Mouse (Mus musculus) heart, embryonic 16.5 days (tissue): ENCODE measurements around the gene Srrd. TPM values are rescaled to one million over a fixed set of nuclear protein-coding genes. Genes with fewer than 3 reads are reported as not detected.

Experiments used
- ATAC-seq: fragments of 200-750 bp; cut with Nextera tagmentation; replicated peaks from 2 replicates; pipeline ENCODE4 v1.8.0; 2017; ENCODE audit warnings: moderate number of reproducible peaks; ENCODE audit not compliant: insufficient read depth, low FRiP score; ENCODE audit errors: extremely low read depth
- H3K27ac ChIP-seq: fragments of 300-500 bp; sonication (generic); 2 replicates; pipeline ENCODE4 v1.5.1; 2014; ENCODE audit warnings: mild to moderate bottlenecking, low read length, control low read depth, moderate library complexity
- H3K27me3 ChIP-seq: fragments of 300-500 bp; sonication (generic); 2 replicates; pipeline ENCODE4 v1.6.1; 2014; ENCODE audit warnings: low read length, mixed read lengths; ENCODE audit not compliant: control insufficient read depth, insufficient read depth
- H3K36me3 ChIP-seq: fragments of 300-500 bp; sonication (generic); 2 replicates; pipeline ENCODE4 v1.6.1; 2014; ENCODE audit not compliant: control insufficient read depth, insufficient read depth
- H3K4me1 ChIP-seq: fragments of 300-500 bp; sonication (generic); 2 replicates; pipeline ENCODE4 v1.6.1; 2014; ENCODE audit warnings: low read length, mixed read lengths; ENCODE audit not compliant: control insufficient read depth, insufficient read depth
- H3K4me2 ChIP-seq: fragments of 300-500 bp; sonication (generic); 2 replicates; pipeline ENCODE4 v1.6.1; 2014; ENCODE audit warnings: low read depth, mild to moderate bottlenecking, control low read depth, low read length
- H3K4me3 ChIP-seq: fragments of 300-500 bp; sonication (generic); 2 replicates; pipeline ENCODE4 v1.5.1; 2014; ENCODE audit warnings: mild to moderate bottlenecking, control low read depth, low read length
- H3K9ac ChIP-seq: fragments of 300-500 bp; sonication (generic); 2 replicates; pipeline ENCODE4 v1.6.1; 2014; ENCODE audit warnings: low read length, control low read depth
- H3K9me3 ChIP-seq: fragments of 300-500 bp; sonication (generic); replicated peaks from 2 replicates; pipeline ENCODE4 v1.6.1; 2016; ENCODE audit warnings: low read length; ENCODE audit not compliant: control insufficient read depth
- WGBS: fragments of 180-500 bp; shearing (Covaris S2); extraction: QIAGEN DNeasy Blood & Tissue Kit; methylation state at CpG from one replicate; pipeline ENCODE4 v1.1.7; 2014; 5-methylcytosine and 5-hydroxymethylcytosine counted together
- polyA plus RNA-seq: library from polyadenylated mRNA; unstranded; fragments of >200 nt; fragmentation: Nextera tagmentation; extraction: Ambion mirVana; gene quantifications from 2 replicates; pipeline ENCODE4 v1.2.1, GENCODE M21; 2015

Gene Srrd
- polyA plus RNA-seq, 1 experiment from 2014 or later: 23.5 TPM

GRCm38 (mm10) chr5:112367338-112367737 is 24.5 kb upstream of the Srrd start:
- no peak overlapping the region for H3K4me3 ChIP-seq
- H3K9ac ChIP-seq: no peak overlapping the region
- no peaks in the 10 kb centered on the region for H3K9me3 ChIP-seq
- no peak overlapping the region for H3K27ac ChIP-seq
- H3K4me1 ChIP-seq: no peaks in the 10 kb centered on the region
- H3K27me3 ChIP-seq: no peaks in the 10 kb centered on the region
- no peak overlapping the region for H3K4me2 ChIP-seq
- ATAC-seq: no peak
- WGBS: 84% methylated on average over 4 of the region's 4 CpGs
- H3K36me3 ChIP-seq: peaks cover 25% of the 10 kb centered on the region

DNA sequence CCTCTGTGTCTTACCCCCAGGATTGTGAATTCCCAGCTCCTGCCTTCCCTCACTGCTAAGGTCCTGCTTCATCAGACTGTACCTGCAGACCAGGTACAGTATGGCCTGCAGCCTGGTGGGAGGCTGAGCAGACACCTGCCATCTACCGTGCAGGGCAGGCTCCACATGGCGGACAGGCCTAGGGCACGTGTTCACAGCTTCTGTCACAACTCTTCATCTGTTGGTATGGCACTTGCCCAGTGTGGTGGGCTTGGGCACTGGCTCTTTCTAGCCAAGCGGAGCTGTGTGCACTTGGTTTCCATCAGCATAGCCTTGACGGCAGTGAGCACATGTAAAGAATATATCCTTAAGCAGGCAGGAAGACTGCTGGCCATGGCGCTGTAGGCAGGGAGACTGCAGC is 24.0 kb upstream of the Srrd start:
- Histone ChIP-seq H3K36me3 (peaks cover 21% of the 10 kb centered on the region), H3K27ac (no peak overlapping the region), H3K4me2 (no peak overlapping the region), H3K4me1 (no peaks in the 10 kb centered on the region), H3K4me3 (no peak overlapping the region), H3K27me3 (no peaks in the 10 kb centered on the region), H3K9me3 (no peaks in the 10 kb centered on the region; the same call in 1 of the 2 replicates), H3K9ac (no peak overlapping the region)
- no peak for ATAC-seq
- WGBS: 93% methylated on average over 6 of the region's 6 CpGs

DNA sequence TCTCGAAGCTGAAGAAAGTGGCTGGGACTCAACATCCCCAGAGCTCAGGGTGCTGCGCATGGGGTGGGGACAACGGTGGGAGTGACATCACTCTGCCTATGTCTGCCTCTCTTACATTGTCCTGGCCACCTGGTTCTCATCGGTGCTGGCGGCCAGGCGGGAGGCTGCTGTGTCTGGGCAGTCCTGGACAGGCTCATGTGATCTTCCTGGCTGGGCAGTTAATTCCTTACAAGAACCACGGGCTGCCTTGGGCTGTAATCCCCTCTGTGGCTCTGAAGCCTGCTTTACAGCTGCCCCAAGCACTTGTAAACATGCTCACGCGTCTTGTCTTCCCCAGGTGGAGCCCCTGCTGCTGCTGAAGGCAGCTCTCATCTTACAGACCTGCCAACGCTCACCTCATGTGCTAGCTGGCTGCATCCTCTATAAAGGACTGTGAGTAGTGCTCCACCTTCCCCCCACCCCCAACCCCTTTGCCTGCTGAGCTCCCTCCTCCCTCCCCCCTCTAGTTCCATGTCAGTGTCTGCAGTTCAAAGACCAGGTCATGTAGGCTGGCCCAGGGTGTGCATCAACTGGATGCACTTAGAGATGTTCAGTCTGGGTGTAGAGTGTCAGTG is 21.5 kb upstream of the Srrd start:
- Histone ChIP-seq H3K9ac (no peak overlapping the region), H3K36me3 (peaks cover 14% of the 10 kb centered on the region), H3K9me3 (no peaks in the 10 kb centered on the region; the same call in 1 of the 2 replicates), H3K27me3 (no peaks in the 10 kb centered on the region), H3K27ac (no peak overlapping the region), H3K4me2 (no peak overlapping the region), H3K4me3 (no peak overlapping the region), H3K4me1 (0 out of 2 replicates have a peak, but pooled peaks cover 3% of the 10 kb centered on the region)
- 0 out of 2 replicates have a peak, but pooled peaks have one; percentile 28 for ATAC-seq
- WGBS: 76% methylated on average over 10 of the region's 10 CpGs

DNA sequence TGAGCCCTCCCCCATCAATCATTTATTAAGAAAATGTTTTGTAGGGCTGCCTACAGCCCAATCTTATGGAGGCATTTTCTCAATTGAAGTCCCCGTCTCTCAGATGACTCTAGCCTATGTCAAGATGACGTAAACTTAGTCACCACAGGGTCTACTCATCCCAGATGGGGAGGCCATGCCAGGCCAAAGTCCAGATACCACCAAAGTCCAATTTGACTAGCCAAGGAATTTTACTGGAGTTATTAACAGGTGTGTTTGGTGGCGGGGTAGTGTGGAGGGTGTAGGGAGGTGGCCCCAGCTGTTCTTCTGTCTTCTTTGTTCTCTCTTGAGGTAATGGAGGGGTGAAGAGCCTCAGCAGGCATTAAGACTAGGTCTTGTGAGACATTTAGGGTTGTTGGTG is 17.2 kb upstream of the Srrd start:
- H3K27me3 ChIP-seq: no peaks in the 10 kb centered on the region
- H3K36me3 ChIP-seq: peaks cover 9% of the 10 kb centered on the region
- H3K9ac ChIP-seq: no peak overlapping the region
- no peak overlapping the region for H3K4me2 ChIP-seq
- 86% methylated on average over 3 of the region's 3 CpGs for WGBS
- H3K4me3 ChIP-seq: no peak overlapping the region
- 0 out of 2 replicates have a peak, but pooled peaks cover 5% of the 10 kb centered on the region for H3K4me1 ChIP-seq
- no peak overlapping the region for H3K27ac ChIP-seq
- no peaks in the 10 kb centered on the region; the same call in 1 of the 2 replicates for H3K9me3 ChIP-seq
- no peak for ATAC-seq

- no peaks in the 10 kb centered on the region; the same call in 1 of the 2 replicates for H3K9me3 ChIP-seq
- H3K4me3 ChIP-seq: no peak overlapping the region
- H3K36me3 ChIP-seq: peaks cover 10% of the 10 kb centered on the region
- no peak for ATAC-seq
- H3K9ac ChIP-seq: no peak overlapping the region
- H3K27ac ChIP-seq: no peak overlapping the region
- no peak overlapping the region for H3K4me2 ChIP-seq
- H3K4me1 ChIP-seq: 0 out of 2 replicates have a peak, but pooled peaks cover 5% of the 10 kb centered on the region
- H3K27me3 ChIP-seq: no peaks in the 10 kb centered on the region
- 50% methylated on average over 4 of the region's 4 CpGs for WGBS
Measured at GRCm38 (mm10) chr5:112359520-112359919, 16.7 kb upstream of the Srrd start.

GRCm38 (mm10) chr5:112356322-112356721 is 13.5 kb upstream of the Srrd start:
- Histone ChIP-seq H3K4me1 (0 out of 2 replicates have a peak, but pooled peaks cover 5% of the 10 kb centered on the region), H3K27me3 (no peaks in the 10 kb centered on the region), H3K4me3 (no peak overlapping the region), H3K9ac (no peak overlapping the region), H3K36me3 (0 out of 2 replicates have a peak, but pooled peaks cover 6% of the 10 kb centered on the region), H3K4me2 (no peak overlapping the region), H3K9me3 (no peaks in the 10 kb centered on the region), H3K27ac (no peak overlapping the region)
- WGBS: 80% methylated on average over 9 of the region's 9 CpGs
- no peak for ATAC-seq

GRCm38 (mm10) chr5:112355910-112356309 is 13.1 kb upstream of the Srrd start, which contains the start of gene Gm6583:
Gene Gm6583, minus strand, starts transcription at chr5:112356033.
- no peak within 1 kb of the TSS for H3K4me3 ChIP-seq
- ATAC-seq: no peak
- WGBS: 55% methylated on average over 13 of the region's 13 CpGs
- H3K36me3 ChIP-seq: 0 out of 2 replicates have a peak, but pooled peaks cover 6% of the 10 kb centered on the region
- H3K9me3 ChIP-seq: no peaks in the 10 kb centered on the region
- H3K4me2 ChIP-seq: no peak within 1 kb of the TSS
- no peaks in the 10 kb centered on the region for H3K27me3 ChIP-seq
- H3K27ac ChIP-seq: no peak within 1 kb of the TSS
- no peak within 1 kb of the TSS for H3K9ac ChIP-seq
- 0 out of 2 replicates have a peak, but pooled peaks cover 5% of the 10 kb centered on the region for H3K4me1 ChIP-seq

- no peak overlapping the region for H3K4me3 ChIP-seq
- 83% methylated on average over 6 of the region's 6 CpGs for whole genome bisulfite sequencing
- H3K4me1 ChIP-seq: 0 out of 2 replicates have a peak, but pooled peaks cover 5% of the 10 kb centered on the region
- H3K36me3 ChIP-seq: 0 out of 2 replicates have a peak, but pooled peaks cover 6% of the 10 kb centered on the region
- H3K9me3 ChIP-seq: no peaks in the 10 kb centered on the region
- H3K9ac ChIP-seq: no peak overlapping the region
- H3K27me3 ChIP-seq: no peaks in the 10 kb centered on the region
- ATAC-seq: no peak
- no peak overlapping the region for H3K4me2 ChIP-seq
- H3K27ac ChIP-seq: no peak overlapping the region
Measured at GRCm38 (mm10) chr5:112355493-112355892, 12.7 kb upstream of the Srrd start.

DNA sequence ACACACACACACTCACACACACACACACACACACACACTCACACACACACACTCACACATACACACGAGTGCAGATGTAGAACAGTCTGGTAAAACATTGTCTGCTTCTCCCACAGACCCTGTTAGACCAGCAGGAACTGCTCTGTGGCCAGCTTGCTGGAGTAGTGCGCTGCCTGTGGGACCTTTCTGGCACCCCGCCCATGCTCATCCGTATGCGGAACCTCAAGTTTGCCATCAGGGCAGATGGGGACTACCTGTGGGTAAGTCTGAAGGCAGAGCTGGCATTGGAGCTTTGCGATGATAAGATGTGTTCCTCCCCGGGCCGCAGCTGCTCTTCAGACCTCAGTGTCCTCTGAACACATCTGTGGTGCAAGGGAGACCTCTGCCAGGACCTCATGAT is 6.3 kb upstream of the Srrd start:
- H3K36me3 ChIP-seq: peaks cover 15% of the 10 kb centered on the region
- H3K9ac ChIP-seq: no peak overlapping the region
- H3K4me1 ChIP-seq: no peaks in the 10 kb centered on the region
- ATAC-seq: no peak
- 89% methylated on average over 8 of the region's 8 CpGs for WGBS
- no peak overlapping the region for H3K4me2 ChIP-seq
- H3K9me3 ChIP-seq: no peaks in the 10 kb centered on the region
- no peak overlapping the region for H3K27ac ChIP-seq
- no peak overlapping the region for H3K4me3 ChIP-seq
- H3K27me3 ChIP-seq: no peaks in the 10 kb centered on the region
